Mouse (Mus musculus) frontal cortex, postnatal 14 days (tissue): Measurements from ENCODE around the gene Hist1h2ag.

Experiments
- DNase-seq, 2 experiments: peaks; one replicate each; pipeline ENCODE4 v3.0.0; 2022; ENCODE audit warnings: low spot score in 2 of 2

Gene Hist1h2ag

GRCm38 (mm10) chr13:22008707-22009106 is 34.0 kb downstream of the Hist1h2ag start:
- DNase-seq: no peak

DNA sequence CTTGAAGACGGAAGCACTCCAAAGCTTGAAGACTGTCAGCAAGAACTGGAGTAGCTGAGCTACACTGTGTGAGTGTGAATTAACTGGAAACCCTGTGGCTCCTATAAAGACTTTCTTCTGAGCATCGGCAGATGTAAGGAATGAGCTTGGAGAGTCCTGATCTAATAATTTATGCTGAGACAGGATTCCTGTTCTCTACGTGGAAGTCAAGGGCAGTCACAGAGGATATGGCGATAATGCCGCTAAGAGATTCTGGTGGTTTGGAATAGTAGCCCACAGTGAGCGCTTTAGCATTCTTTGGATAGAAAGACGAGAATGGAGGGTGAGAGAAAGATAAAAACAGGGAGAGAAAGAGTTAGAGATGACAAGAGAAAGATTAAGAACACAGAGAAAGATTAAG is 34.9 kb downstream of the Hist1h2ag start:
- DNase-seq: no peak

GRCm38 (mm10) chr13:22007121-22007510 is 35.6 kb downstream of the Hist1h2ag start:
- DNase-seq: no peak

- DNase-seq: no peak
These were observed 36.2 kb downstream of the Hist1h2ag start for GRCm38 (mm10) chr13:22006334-22007120.

GRCm38 (mm10) chr13:22005605-22006333 is 37.0 kb downstream of the Hist1h2ag start:
- DNase-seq: no peak

DNA sequence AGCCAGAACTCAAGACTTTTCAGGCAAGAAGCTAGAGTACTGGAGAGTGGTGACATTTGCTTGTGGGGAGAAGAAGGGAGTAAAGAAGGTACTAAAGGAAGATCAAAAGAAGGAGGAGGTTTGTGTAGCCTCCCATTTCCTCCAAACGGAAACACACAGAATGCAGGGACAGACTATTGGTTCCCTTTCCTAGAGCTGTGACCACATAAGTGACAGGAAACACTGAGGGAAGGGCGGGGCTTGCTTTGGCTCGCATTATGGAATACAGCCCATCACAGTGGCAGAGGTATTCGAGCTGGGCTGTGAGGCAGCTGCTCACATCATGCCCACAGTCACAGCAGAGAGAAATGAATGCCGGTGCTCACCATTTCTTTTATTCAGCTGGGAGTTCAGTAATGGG is 40.9 kb downstream of the Hist1h2ag start:
- DNase-seq: no peak

DNA sequence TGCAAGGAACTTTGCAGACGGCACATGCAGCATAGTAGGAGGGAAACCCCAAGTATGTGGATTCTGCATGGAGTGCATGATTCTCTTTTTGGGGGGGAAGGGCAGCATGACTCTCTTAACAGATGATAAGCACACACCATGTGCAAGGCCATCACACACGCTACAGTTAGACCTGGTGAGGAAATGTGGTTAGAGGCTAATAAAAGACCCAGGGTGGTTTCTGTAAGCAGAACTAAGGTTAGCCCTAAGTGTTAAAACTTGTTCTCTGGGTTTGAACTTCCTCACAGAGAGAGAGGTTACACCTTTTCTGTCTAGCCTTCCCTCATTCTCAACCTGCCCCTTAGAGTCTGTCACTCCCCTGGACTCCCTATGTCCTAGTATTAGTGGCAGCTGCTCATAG is 41.4 kb downstream of the Hist1h2ag start:
- no peak for DNase-seq

DNA sequence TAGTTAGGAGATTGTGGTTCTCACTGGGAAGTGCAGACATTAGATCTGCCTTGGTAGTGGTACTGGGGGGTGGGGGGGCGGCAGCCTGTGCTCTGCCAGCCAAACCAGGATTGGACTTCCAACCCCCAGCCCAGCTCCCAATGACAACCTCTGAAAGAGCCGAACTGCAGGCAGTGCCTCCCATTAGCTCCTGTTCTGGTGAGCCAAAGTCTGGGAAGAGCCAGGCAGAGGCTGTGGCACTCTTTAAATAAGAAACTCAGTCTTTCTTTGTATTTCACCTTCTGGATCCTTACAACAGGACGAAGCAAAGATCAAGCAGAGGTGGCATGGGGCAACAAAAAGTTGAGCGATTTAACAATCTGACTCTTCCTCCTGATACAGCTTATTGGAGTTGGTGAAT is 43.6 kb downstream of the Hist1h2ag start:
- DNase-seq: no peak

DNA sequence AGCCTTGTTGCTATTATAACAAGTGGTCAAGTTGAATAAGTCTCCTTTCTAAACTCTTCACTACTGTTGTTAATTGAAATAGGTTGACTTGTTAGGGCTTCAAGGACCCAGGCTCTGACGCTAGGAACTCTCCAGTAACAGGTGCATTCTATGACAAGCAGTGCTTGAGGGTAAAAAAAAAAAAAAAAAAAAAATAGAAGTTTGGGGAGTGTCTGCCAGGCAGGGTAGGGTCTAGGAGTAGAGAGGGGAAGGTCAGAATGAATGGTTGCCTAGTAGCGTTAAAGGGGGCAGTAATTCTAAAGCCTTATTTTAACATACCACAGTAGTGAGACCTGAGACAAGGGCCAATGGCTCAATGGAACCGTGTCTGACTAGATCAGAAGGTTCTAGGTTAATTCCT is 44.3 kb downstream of the Hist1h2ag start:
- DNase-seq: no peak

DNA sequence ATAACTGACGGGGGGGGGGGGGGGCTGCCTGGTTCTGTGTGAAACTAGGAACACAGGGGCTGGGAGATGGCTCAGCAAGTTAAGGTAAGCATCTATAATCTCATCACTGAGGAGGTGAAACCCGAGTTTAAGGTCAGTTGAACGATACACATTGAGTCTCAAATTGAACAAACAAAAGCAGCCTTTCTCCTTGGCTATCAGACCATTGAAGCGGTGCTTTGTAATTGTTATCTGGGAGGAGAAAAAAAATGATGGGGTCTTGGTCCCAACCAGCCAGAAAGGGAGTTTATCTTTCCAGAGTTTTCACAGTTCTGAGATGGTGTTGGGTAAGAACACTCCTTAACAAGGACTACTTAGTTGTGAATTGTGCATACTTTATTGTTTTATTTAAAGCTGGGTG is 44.9 kb downstream of the Hist1h2ag start:
- DNase-seq: no peak

- no peak for DNase-seq
These were observed 45.4 kb downstream of the Hist1h2ag start for GRCm38 (mm10) chr13:21997201-21997820.

DNA sequence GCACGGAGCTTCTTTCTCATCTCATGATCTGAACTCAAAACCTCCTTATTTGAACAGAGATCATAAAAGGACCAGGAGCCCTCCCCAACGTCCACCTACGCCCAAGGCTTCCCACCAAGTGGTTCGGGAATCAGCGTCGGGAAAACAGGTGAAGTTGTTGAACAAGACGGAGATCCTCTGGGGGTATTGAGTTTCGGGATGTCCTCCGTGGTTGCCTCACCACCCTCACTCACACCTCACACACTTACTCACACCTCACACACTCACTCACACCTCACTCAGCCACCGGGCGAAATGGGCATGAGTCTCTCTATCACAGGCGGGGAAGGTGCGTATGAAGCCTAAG is 45.9 kb downstream of the Hist1h2ag start:
- DNase-seq: no peak

DNA sequence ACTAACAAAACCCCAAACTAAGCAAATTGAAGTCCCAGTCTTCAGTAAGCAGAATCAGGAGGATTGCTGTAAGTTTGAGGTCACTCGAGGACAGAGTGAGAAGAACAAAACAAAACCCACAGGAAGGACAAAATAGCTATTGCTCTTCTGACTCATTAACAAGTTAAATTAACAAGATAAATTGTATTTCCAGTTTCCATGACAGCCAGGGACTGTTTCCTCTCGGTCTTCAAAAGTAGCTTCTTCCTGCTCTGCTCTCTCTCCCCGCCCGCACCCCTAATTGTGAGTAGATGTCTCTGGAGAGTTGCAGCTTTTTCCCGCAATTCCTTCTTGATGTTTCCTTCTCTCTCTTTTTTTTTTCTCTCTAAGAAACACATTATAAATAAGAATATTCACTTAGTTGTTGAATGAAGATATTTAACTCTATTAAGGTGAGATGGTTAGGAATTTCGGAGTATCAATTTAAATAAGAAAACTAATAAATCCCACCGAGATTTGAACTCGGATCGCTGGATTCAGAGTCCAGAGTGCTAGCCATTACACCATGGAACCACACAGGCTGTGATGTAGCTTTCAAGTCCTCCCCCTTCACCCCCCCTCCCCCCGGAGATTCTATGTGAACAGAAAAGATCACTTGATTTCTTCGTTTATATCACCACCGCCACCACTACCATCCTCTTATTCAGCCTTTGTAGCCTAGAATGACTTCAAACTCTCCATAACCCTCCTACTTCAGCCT is 46.5 kb downstream of the Hist1h2ag start:
- DNase-seq: no peak

GRCm38 (mm10) chr13:21995331-21995914 is 47.3 kb downstream of the Hist1h2ag start:
- no peak for DNase-seq

DNA sequence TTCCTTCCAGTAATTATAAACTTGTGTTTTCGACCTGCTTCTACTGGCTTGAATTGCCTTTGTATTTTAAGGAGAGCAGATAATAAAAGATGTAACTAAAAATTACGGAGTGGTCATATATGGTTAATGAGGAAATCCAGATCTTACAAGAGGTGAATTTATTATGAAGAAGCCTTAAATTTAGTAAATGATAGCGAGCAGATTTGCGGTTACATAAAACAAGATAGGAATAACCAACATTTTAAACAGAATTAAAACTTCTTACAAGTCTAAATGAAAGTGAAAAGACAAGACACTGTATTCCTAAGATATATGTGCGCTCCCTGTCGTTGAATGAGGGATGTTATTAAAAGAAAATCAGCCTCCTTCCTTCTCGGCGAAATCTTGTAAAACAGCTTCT is 47.8 kb downstream of the Hist1h2ag start:
- DNase-seq: no peak

GRCm38 (mm10) chr13:21993957-21994738 is 48.6 kb downstream of the Hist1h2ag start:
- DNase-seq: no peak

DNA sequence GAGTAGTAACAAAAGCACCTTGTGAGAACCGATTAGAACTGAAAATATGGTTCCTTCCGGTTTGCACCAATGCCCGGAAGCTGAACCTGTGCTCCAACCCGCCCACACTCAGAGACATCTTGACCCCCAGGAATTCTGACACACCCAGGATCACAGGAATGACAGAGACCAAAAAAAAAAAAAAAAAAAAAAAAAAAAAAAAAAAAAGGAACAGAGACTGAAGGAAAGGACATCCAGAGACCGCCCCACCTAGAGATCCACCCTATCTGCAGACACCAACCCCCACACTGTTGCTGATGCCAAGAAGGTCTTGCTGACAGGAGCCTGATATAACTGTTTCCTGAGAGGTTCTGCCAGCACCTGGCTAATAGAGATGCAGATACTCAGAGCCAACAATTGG is 50.2 kb downstream of the Hist1h2ag start:
- no peak for DNase-seq
